Mouse (Mus musculus): Measurements from ENCODE around the gene Ep300.

DNA sequence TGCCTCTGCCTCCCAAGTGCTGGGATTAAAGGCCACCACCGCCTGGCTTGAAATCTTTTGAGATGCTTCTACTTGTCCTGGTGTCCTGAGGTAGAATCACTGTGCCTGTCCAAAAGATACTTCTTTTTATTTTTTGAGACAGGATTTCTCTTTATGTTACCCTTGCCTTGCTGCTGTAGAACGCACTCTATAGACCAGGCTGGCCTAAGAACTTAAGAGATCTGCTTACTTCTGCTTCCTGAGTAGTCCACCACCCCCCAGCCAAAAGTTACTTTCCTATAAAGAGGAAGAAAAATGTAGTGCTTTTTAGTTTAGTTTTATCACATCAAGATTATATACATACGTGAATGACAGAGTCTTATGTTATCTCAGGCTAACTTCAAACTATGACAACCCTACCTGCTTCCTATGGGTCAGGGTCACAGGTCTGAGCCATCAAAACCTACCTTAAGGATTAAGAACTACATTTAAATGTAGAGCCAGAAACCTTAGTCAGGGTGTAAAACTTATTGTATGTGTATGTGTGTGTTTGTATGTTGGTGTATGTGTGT is 9.1 kb downstream of the Ep300 start:
- TF ChIP-seq CTCF (IDR thresholded peaks at IDR 0.05; ENCODE audit: insufficient read depth, low read length) (no peak), POLR2A (IDR thresholded peaks at IDR 0.05; ENCODE audit: borderline replicate concordance, extremely low read depth, low read depth, low read length) (no peak)
